Mouse (Mus musculus): ENCODE data around the gene Hipk3. TPM values are rescaled to one million over a fixed set of nuclear protein-coding genes. Genes with fewer than 3 reads are reported as not detected.

Gene Hipk3
- polyA plus RNA-seq, 1 experiment, result 22.6 TPM

GRCm38 (mm10) chr2:104420805-104421204 lies 73.4 kb downstream of the Hipk3 start:
- H3K27ac ChIP-seq (ENCODE audit: insufficient read depth, low read length), result no peak overlapping the region
- TF ChIP-seq EP300 (IDR thresholded peaks at IDR 0.05; ENCODE audit: insufficient read depth, low read depth, low read length), result no peak
- no peak for TF ChIP-seq CTCF (IDR thresholded peaks at IDR 0.05; ENCODE audit: low read depth, low read length)
- TF ChIP-seq POLR2A (IDR thresholded peaks at IDR 0.05; ENCODE audit: insufficient read depth, low read length), result no peak
- no peaks in the 10 kb centered on the region for H3K36me3 ChIP-seq (ENCODE audit: control insufficient read depth, insufficient read depth, low read length, poor library complexity, severe bottlenecking)
- no peaks in the 10 kb centered on the region for H3K4me1 ChIP-seq (ENCODE audit: control insufficient read depth, insufficient read depth, low read length)
- H3K4me3 ChIP-seq (ENCODE audit: low read depth, low read length), result no peak overlapping the region
- no peaks in the 10 kb centered on the region for H3K27me3 ChIP-seq (ENCODE audit: control insufficient read depth, insufficient read depth, low read length, poor library complexity, severe bottlenecking)
- no peak overlapping the region for H3K9ac ChIP-seq (ENCODE audit: low read depth, poor library complexity, severe bottlenecking)
- no peaks in the 10 kb centered on the region for H3K9me3 ChIP-seq (replicated peaks; ENCODE audit: control insufficient read depth, insufficient read depth, low read length, poor library complexity, severe bottlenecking)

GRCm38 (mm10) chr2:104419999-104420398 lies 74.2 kb downstream of the Hipk3 start:
- Histone ChIP-seq H3K9ac (ENCODE audit: low read depth, poor library complexity, severe bottlenecking) (no peak overlapping the region), H3K27me3 (ENCODE audit: control insufficient read depth, insufficient read depth, low read length, poor library complexity, severe bottlenecking) (no peaks in the 10 kb centered on the region), H3K36me3 (ENCODE audit: control insufficient read depth, insufficient read depth, low read length, poor library complexity, severe bottlenecking) (no peaks in the 10 kb centered on the region), H3K27ac (ENCODE audit: insufficient read depth, low read length) (no peak overlapping the region), H3K4me1 (ENCODE audit: control insufficient read depth, insufficient read depth, low read length) (no peaks in the 10 kb centered on the region), H3K9me3 (replicated peaks; ENCODE audit: control insufficient read depth, insufficient read depth, low read length, poor library complexity, severe bottlenecking) (no peaks in the 10 kb centered on the region), H3K4me3 (ENCODE audit: low read depth, low read length) (no peak overlapping the region)
- TF ChIP-seq POLR2A (IDR thresholded peaks at IDR 0.05; ENCODE audit: insufficient read depth, low read length), result no peak

GRCm38 (mm10) chr2:104419411-104419810 lies 74.8 kb downstream of the Hipk3 start:
- Histone ChIP-seq H3K36me3 (ENCODE audit: control insufficient read depth, insufficient read depth, low read length, poor library complexity, severe bottlenecking) (no peaks in the 10 kb centered on the region), H3K4me1 (ENCODE audit: control insufficient read depth, insufficient read depth, low read length) (no peaks in the 10 kb centered on the region), H3K9me3 (replicated peaks; ENCODE audit: control insufficient read depth, insufficient read depth, low read length, poor library complexity, severe bottlenecking) (no peaks in the 10 kb centered on the region), H3K27ac (ENCODE audit: insufficient read depth, low read length) (no peak overlapping the region), H3K9ac (ENCODE audit: low read depth, poor library complexity, severe bottlenecking) (no peak overlapping the region), H3K4me3 (ENCODE audit: low read depth, low read length) (no peak overlapping the region), H3K27me3 (ENCODE audit: control insufficient read depth, insufficient read depth, low read length, poor library complexity, severe bottlenecking) (no peaks in the 10 kb centered on the region)
- TF ChIP-seq POLR2A (IDR thresholded peaks at IDR 0.05; ENCODE audit: insufficient read depth, low read length), result no peak

GRCm38 (mm10) chr2:104413011-104413410 lies 81.2 kb downstream of the Hipk3 start:
- TF ChIP-seq EP300 (IDR thresholded peaks at IDR 0.05; ENCODE audit: insufficient read depth, low read depth, low read length) (no peak), POLR2A (IDR thresholded peaks at IDR 0.05; ENCODE audit: insufficient read depth, low read length) (no peak)
- H3K27me3 ChIP-seq (ENCODE audit: control insufficient read depth, insufficient read depth, low read length, poor library complexity, severe bottlenecking), result peaks cover 25% of the 10 kb centered on the region
- H3K36me3 ChIP-seq (ENCODE audit: control insufficient read depth, insufficient read depth, low read length, poor library complexity, severe bottlenecking), result no peaks in the 10 kb centered on the region
- H3K4me1 ChIP-seq (ENCODE audit: control insufficient read depth, insufficient read depth, low read length), result no peaks in the 10 kb centered on the region
- no peak overlapping the region for H3K27ac ChIP-seq (ENCODE audit: insufficient read depth, low read length)
- H3K4me3 ChIP-seq (ENCODE audit: low read depth, low read length), result no peak overlapping the region
- no peaks in the 10 kb centered on the region for H3K9me3 ChIP-seq (replicated peaks; ENCODE audit: control insufficient read depth, insufficient read depth, low read length, poor library complexity, severe bottlenecking)
- no peak overlapping the region for H3K9ac ChIP-seq (ENCODE audit: low read depth, poor library complexity, severe bottlenecking)

- peaks cover 25% of the 10 kb centered on the region for H3K27me3 ChIP-seq (ENCODE audit: control insufficient read depth, insufficient read depth, low read length, poor library complexity, severe bottlenecking)
- no peak overlapping the region for H3K4me3 ChIP-seq (ENCODE audit: low read depth, low read length)
These were observed 81.8 kb downstream of the Hipk3 start for GRCm38 (mm10) chr2:104412496-104412895.

GRCm38 (mm10) chr2:104411806-104412205 lies 82.4 kb downstream of the Hipk3 start:
- Histone ChIP-seq H3K27ac (ENCODE audit: insufficient read depth, low read length) (no peak overlapping the region), H3K4me3 (ENCODE audit: low read depth, low read length) (no peak overlapping the region), H3K9ac (ENCODE audit: low read depth, poor library complexity, severe bottlenecking) (no peak overlapping the region), H3K4me1 (ENCODE audit: control insufficient read depth, insufficient read depth, low read length) (no peaks in the 10 kb centered on the region), H3K36me3 (ENCODE audit: control insufficient read depth, insufficient read depth, low read length, poor library complexity, severe bottlenecking) (no peaks in the 10 kb centered on the region), H3K27me3 (ENCODE audit: control insufficient read depth, insufficient read depth, low read length, poor library complexity, severe bottlenecking) (peaks cover 25% of the 10 kb centered on the region), H3K9me3 (replicated peaks; ENCODE audit: control insufficient read depth, insufficient read depth, low read length, poor library complexity, severe bottlenecking) (no peaks in the 10 kb centered on the region)
- no peak for TF ChIP-seq EP300 (IDR thresholded peaks at IDR 0.05; ENCODE audit: insufficient read depth, low read depth, low read length)

More at GRCm38 (mm10) chr2:104412496-104412895, 81.8 kb downstream of the Hipk3 start:
- Histone ChIP-seq H3K36me3 (ENCODE audit: control insufficient read depth, insufficient read depth, low read length, poor library complexity, severe bottlenecking) (no peaks in the 10 kb centered on the region), H3K9ac (ENCODE audit: low read depth, poor library complexity, severe bottlenecking) (no peak overlapping the region), H3K9me3 (replicated peaks; ENCODE audit: control insufficient read depth, insufficient read depth, low read length, poor library complexity, severe bottlenecking) (no peaks in the 10 kb centered on the region), H3K27ac (ENCODE audit: insufficient read depth, low read length) (no peak overlapping the region), H3K4me1 (ENCODE audit: control insufficient read depth, insufficient read depth, low read length) (no peaks in the 10 kb centered on the region)
- no peak for TF ChIP-seq CTCF (IDR thresholded peaks at IDR 0.05; ENCODE audit: low read depth, low read length)
- TF ChIP-seq POLR2A (IDR thresholded peaks at IDR 0.05; ENCODE audit: insufficient read depth, low read length), result no peak
